Mouse (Mus musculus) heart, adult 2 months (tissue): ENCODE data around the gene Arl2. TPM values are rescaled to one million over a fixed set of nuclear protein-coding genes. Genes with fewer than 3 reads are reported as not detected.

Experiments
- DNase-seq, 2 experiments: peaks; one replicate each; pipeline ENCODE4 v3.0.0; 2021
- H3K27ac ChIP-seq: fragments of 200-600 bp; 2 replicates; pipeline ENCODE4 v1.8.1; 2022
- H3K27me3 ChIP-seq: fragments of 200-500 bp; 2 replicates; pipeline ENCODE4 v1.6.1; 2012; ENCODE audit warnings: mild to moderate bottlenecking, low read length, inconsistent platforms, mixed read lengths; ENCODE audit not compliant: control insufficient read depth, insufficient read depth
- H3K36me3 ChIP-seq: fragments of 200-500 bp; 2 replicates; pipeline ENCODE4 v1.6.1; 2012; ENCODE audit warnings: low read length, inconsistent platforms; ENCODE audit not compliant: control insufficient read depth, insufficient read depth
- H3K4me1 ChIP-seq: fragments of 200-500 bp; 2 replicates; pipeline ENCODE4 v1.6.1; 2011; ENCODE audit warnings: low read length; ENCODE audit not compliant: control insufficient read depth, insufficient read depth
- H3K4me3 ChIP-seq: fragments of 200-600 bp; 2 replicates; pipeline ENCODE4 v1.8.1; 2022
- H3K79me2 ChIP-seq: fragments of 200-500 bp; replicated peaks from 2 replicates; pipeline ENCODE4 v1.6.1; 2012; ENCODE audit warnings: mild to moderate bottlenecking, inconsistent platforms, low read length, moderate library complexity, mixed read lengths; ENCODE audit not compliant: control insufficient read depth, insufficient read depth
- H3K9ac ChIP-seq: fragments of 200-500 bp; 2 replicates; pipeline ENCODE4 v1.6.1; 2012; ENCODE audit warnings: low read depth, mild to moderate bottlenecking, control low read depth, inconsistent platforms, low read length, mixed read lengths
- CTCF ChIP-seq: fragments of 200-600 bp; IDR thresholded peaks from 2 replicates; pipeline ENCODE4 v1.8.1; 2022; ENCODE audit warnings: antibody characterized with exemption, mild to moderate bottlenecking, moderate library complexity
- EP300 ChIP-seq: fragments of 200-500 bp; IDR thresholded peaks from 2 replicates; pipeline ENCODE4 v1.6.1; 2011; ENCODE audit warnings: low read depth, low read length, control low read depth; ENCODE audit not compliant: insufficient read depth
- POLR2A ChIP-seq: fragments of 200-500 bp; IDR thresholded peaks from 2 replicates; pipeline ENCODE4 v1.6.1; 2011; ENCODE audit warnings: mild to moderate bottlenecking, low read depth, low read length, control low read depth; ENCODE audit not compliant: insufficient read depth
- WGBS: fragments of 180-500 bp; shearing (Covaris S2); methylation state at CpG from one replicate; pipeline ENCODE4 v1.1.7; 2018; 5-methylcytosine and 5-hydroxymethylcytosine counted together
- intact Hi-C: fragments of 180-260 bp; cut with DNase I; formaldehyde crosslinking; loops from one replicate; pipeline ENCODE4 v1.15.1; 2025
- polyA plus RNA-seq: library from polyadenylated mRNA; depleted of rRNA; stranded (reverse); fragments of >200 nt; gene quantifications from 2 replicates; pipeline ENCODE4 v1.2.3, GENCODE M21; 2012
- total RNA-seq, 2 experiments: library from RNA; stranded (reverse); gene quantifications; 2 replicates each; pipeline ENCODE4 v1.2.3; 2021

The Arl2 gene
- total and polyA plus RNA-seq, 3 experiments: 62.1 to 155 (median 72.9) TPM

DNA sequence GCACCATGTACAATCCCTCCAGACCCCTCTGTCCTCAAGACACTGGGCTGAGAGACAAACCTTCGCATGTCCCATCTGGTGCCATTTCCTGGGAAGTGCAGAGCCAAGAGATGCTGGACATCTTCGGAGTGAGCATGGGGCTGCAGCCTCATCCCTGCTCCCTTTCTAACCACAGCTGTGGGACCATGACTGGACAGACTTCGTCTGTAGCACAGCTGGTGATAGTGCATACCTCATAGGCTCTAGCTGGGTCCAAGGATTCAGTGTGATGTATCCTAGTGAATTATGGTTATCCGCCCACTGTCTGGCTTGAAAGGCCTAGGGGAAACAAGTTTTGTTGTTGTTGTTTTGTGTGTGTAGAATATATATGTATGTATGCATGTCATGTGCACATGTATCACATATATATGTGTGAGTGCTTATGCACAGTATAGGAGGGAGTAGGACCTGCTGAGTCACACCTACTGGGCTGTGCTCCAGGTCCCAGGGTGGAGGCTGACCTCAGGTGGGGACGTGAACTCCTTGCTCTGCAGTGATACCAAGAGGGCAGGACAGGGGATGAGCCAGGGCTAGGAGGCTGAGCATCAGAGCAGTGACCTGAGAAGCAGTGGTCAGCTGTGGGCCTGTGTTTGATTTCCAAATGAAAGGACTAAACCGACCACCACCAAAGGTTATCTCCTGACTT is 39.0 kb downstream of the Arl2 start:
- 67% methylated on average over 6 of the region's 6 CpGs for WGBS
- Histone ChIP-seq H3K4me3 (no peak overlapping the region), H3K9ac (no peak overlapping the region), H3K36me3 (no peaks in the 10 kb centered on the region), H3K27me3 (no peaks in the 10 kb centered on the region), H3K79me2 (no peaks in the 10 kb centered on the region), H3K4me1 (no peaks in the 10 kb centered on the region), H3K27ac (no peak overlapping the region)
- intact Hi-C loops: no loop called here
- DNase-seq: no peak
- TF ChIP-seq POLR2A (no peak), EP300 (no peak), CTCF (no peak)

DNA sequence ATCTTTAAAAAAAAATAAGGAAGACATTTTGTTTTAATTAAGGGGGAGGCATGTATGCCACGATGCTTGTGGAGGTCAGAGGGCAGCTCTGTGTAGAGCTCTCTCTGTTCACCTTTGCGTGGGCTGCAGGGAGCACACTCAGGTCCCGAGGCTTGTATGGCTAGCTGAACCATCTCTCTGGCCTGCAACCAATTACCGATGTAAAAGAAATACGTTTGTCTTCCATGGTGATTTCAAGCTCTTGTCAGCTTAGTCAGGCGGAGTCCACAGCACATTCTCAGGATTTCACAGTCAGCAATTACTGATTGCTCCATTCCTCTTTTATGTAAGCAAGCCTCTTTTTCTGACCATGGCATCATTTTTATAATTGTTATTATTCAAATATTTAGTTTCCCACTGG is 40.2 kb downstream of the Arl2 start:
- TF ChIP-seq EP300 (no peak), CTCF (no peak), POLR2A (no peak)
- H3K36me3 ChIP-seq: no peaks in the 10 kb centered on the region
- intact Hi-C loops: no loop called here
- H3K4me3 ChIP-seq: no peak overlapping the region
- no peak overlapping the region for H3K27ac ChIP-seq
- H3K27me3 ChIP-seq: no peaks in the 10 kb centered on the region
- DNase-seq: no peak
- no peaks in the 10 kb centered on the region for H3K4me1 ChIP-seq
- H3K79me2 ChIP-seq: no peaks in the 10 kb centered on the region
- H3K9ac ChIP-seq: no peak overlapping the region
- 83% methylated on average over 6 of the region's 6 CpGs for WGBS

DNA sequence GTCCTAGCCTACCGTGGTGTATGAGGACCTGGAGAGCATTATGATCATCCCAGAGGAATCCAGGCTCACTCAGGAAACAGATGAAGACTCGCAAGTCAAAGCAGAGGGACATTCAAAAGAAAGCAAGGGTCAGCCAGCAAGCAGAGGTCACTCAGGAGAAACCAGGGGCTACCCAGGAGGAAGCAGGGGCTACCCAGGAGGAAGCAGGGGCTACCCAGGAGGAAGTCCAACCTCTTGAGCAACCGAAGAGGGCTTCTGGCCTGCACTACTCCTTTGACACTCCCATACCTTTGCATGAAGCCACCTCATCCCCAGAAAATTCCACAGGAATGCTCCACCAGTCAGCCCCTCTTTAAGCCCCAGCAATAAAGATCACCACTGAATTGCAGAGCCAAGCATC is 43.5 kb downstream of the Arl2 start:
- Histone ChIP-seq H3K4me3 (no peak overlapping the region), H3K9ac (no peak overlapping the region), H3K4me1 (no peaks in the 10 kb centered on the region), H3K27me3 (no peaks in the 10 kb centered on the region), H3K79me2 (no peaks in the 10 kb centered on the region), H3K36me3 (no peaks in the 10 kb centered on the region), H3K27ac (no peak overlapping the region)
- no peak for DNase-seq
- WGBS: 61% methylated on average over 3 of the region's 3 CpGs
- no peak for TF ChIP-seq POLR2A
- TF ChIP-seq CTCF: no peak
- no peak for TF ChIP-seq EP300
- intact Hi-C loops: no loop called here

DNA sequence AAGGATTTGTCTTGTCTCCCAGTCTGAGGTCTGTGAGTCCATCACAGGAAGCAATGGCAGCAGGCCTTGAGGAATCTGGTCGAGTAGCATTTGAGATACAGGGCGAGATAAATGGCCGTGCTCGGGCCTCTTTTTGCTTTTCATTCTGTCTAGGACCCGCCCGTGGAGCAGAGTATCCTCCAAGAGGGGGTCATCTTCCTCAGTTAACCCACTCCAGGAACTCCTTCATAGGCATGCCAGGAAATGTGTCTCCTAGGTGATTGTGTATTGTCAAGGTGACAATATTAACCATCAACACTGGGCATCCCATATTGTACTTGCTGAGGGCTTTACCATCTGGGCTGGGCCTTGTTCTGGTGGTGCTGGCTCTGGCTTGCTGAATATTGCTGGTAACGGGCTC is 47.2 kb downstream of the Arl2 start, which contains the start of gene AC131692.1:
Gene AC131692.1, plus strand, starts transcription at position 301 of the 400 bp plus-strand sequence.
- 85% methylated on average over 7 of the region's 7 CpGs for WGBS
- no peaks in the 10 kb centered on the region for H3K36me3 ChIP-seq
- H3K9ac ChIP-seq: no peak within 1 kb of the TSS
- TF ChIP-seq POLR2A (no peak), EP300 (no peak), CTCF (no peak)
- H3K27me3 ChIP-seq: no peaks in the 10 kb centered on the region
- no peak for DNase-seq
- H3K4me1 ChIP-seq: no peaks in the 10 kb centered on the region
- no peak within 1 kb of the TSS for H3K27ac ChIP-seq
- H3K4me3 ChIP-seq: no peak within 1 kb of the TSS
- intact Hi-C loops: no loop called here
- no peaks in the 10 kb centered on the region for H3K79me2 ChIP-seq

DNA sequence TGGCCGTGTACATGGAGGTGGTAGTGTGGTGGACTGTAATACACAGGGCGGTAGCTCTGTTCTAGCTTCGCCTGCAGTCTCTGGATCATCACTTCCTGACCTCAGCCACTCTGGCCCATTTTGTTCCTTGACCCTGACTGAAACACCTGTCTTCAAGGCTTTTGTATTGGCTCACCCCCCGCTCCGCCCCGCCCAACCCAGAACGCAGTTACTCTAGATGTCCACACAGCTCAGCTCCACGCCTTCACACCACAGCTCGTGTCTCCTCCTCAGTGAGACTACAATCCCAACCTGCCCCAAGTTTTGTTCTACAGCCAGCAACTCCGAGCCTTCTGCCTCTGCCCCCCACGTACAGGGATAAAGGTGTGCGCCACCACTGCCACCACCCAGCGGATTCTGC is 52.5 kb downstream of the Arl2 start:
- TF ChIP-seq POLR2A (no peak), EP300 (no peak)
- no peak overlapping the region for H3K27ac ChIP-seq
- H3K79me2 ChIP-seq: 0 out of 2 replicates have a peak, but pooled peaks cover 2% of the 10 kb centered on the region
- H3K4me1 ChIP-seq: peaks cover 3% of the 10 kb centered on the region
- no peak overlapping the region for H3K9ac ChIP-seq
- intact Hi-C loops: loop anchor here (10.0 kb wide), 1 partner anchor 246 kb away; the partner anchor contains the start of gene Men1
- DNase-seq: no peak
- H3K4me3 ChIP-seq: no peak overlapping the region
- no peaks in the 10 kb centered on the region for H3K36me3 ChIP-seq
- 95% methylated on average over 13 of the region's 13 CpGs for WGBS
- no peaks in the 10 kb centered on the region for H3K27me3 ChIP-seq

DNA sequence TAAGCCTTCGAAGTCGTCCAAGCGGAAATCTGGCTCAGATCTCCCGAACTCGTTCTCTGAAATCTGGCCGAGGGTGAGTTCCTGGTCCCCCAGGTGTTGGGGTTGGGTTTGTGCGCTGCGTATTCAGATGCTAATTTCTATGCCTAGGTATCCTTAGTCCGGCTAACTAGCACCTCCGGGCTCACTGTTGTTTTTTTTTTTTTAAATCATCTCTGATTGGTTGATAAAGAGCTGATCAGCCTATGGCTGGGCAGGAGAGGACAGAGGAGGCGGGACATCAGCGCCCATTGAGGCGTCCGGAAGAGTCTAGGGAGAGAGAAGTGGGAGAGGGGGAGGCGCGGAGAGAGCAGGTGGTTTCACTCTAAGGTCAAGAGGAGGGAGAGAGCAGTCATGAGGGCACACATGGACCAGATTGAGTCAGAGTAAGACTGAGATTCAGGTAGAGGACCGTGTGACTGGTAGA is 55.9 kb downstream of the Arl2 start:
- Histone ChIP-seq H3K9ac (no peak overlapping the region), H3K27me3 (no peaks in the 10 kb centered on the region), H3K4me3 (peak overlapping the region; percentile 62), H3K36me3 (no peaks in the 10 kb centered on the region), H3K27ac (no peak overlapping the region), H3K4me1 (peaks cover 4% of the 10 kb centered on the region), H3K79me2 (0 out of 2 replicates have a peak, but pooled peaks cover 2% of the 10 kb centered on the region)
- DNase-seq: peak in 1 of 2 experiments; percentile 49
- intact Hi-C loops: loop anchor here (2.0 to 10.0 kb wide), 2 partner anchors 33 to 249 kb away; partner anchors contain the start of genes Men1 and Sac3d1
- TF ChIP-seq POLR2A (no peak), EP300 (no peak), CTCF (no peak)
- WGBS: under 1% methylated on average over 17 of the region's 17 CpGs
